Mouse (Mus musculus) gastrocnemius, postnatal 14 days (tissue): ENCODE results near the gene Gm9970. TPM values are rescaled to one million over a fixed set of nuclear protein-coding genes. Genes with fewer than 3 reads are reported as not detected.

Experiments
- DNase-seq: peaks from one replicate; pipeline ENCODE4 v3.0.0; 2021; ENCODE audit warnings: mixed read lengths
- intact Hi-C: fragments of 180-260 bp; cut with DNase I; formaldehyde crosslinking; loops from one replicate; pipeline ENCODE4 v1.15.1; 2025; ENCODE audit warnings: low total_unique reads
- total RNA-seq, 2 experiments: library from RNA; stranded (reverse); gene quantifications; 2 replicates each; pipeline ENCODE4 v1.2.3; 2021

The Gm9970 gene
- total RNA-seq, 2 experiments from 2014 or later = not detected

- no peak for DNase-seq
- intact Hi-C loops = no loop called here
Observed at GRCm38 (mm10) chr5:31198616-31199320, 42.3 kb downstream of the Gm9970 start.

GRCm38 (mm10) chr5:31198170-31198569 lies 42.9 kb downstream of the Gm9970 start:
- no peak for DNase-seq
- intact Hi-C loops = no loop called here

- intact Hi-C loops = no loop called here
- no peak for DNase-seq
Observed at GRCm38 (mm10) chr5:31197072-31197471, 44.0 kb downstream of the Gm9970 start.

GRCm38 (mm10) chr5:31196207-31196606 lies 44.8 kb downstream of the Gm9970 start:
- DNase-seq = no peak
- intact Hi-C loops = no loop called here

GRCm38 (mm10) chr5:31195671-31196070 lies 45.4 kb downstream of the Gm9970 start:
- DNase-seq = no peak
- intact Hi-C loops = no loop called here

- no peak for DNase-seq
- intact Hi-C loops = no loop called here
Observed at GRCm38 (mm10) chr5:31194486-31195485, 46.2 kb downstream of the Gm9970 start.

GRCm38 (mm10) chr5:31193631-31194281 lies 47.3 kb downstream of the Gm9970 start:
- intact Hi-C loops = no loop called here
- DNase-seq = no peak

GRCm38 (mm10) chr5:31192939-31193630 lies 47.9 kb downstream of the Gm9970 start, which contains the start of the genes Snx17 and Eif2b4:
Gene Snx17 (plus strand): TSS chr5:31193227.
Gene Eif2b4 (minus strand): TSS chr5:31193430.
- peak; percentile 99 for DNase-seq
- intact Hi-C loops = no loop called here

GRCm38 (mm10) chr5:31192045-31192938 lies 48.7 kb downstream of the Gm9970 start:
- peak; percentile 74 for DNase-seq
- intact Hi-C loops = no loop called here

Other genes starting within 250 kb of the Gm9970 start
- gene Atraid, start 192.9 kb downstream of the Gm9970 start, total RNA-seq = 10 to 100 TPM; 56.7 to 63.5 TPM
- gene Slc5a6, start 192.3 kb downstream of the Gm9970 start, total RNA-seq = 1 to 10 TPM; 2.5 to 2.8 TPM
- gene Cad, start 186.5 kb downstream of the Gm9970 start, total RNA-seq = 10 to 100 TPM; 12.3 to 19.9 TPM
- not detected for gene Dnajc5g, start 134.9 kb downstream of the Gm9970 start, total RNA-seq
- under 1 TPM in 1 of 2 experiments, not detected in 1; 0.10 TPM for gene Slc30a3, start 133.0 kb downstream of the Gm9970 start, total RNA-seq
- 100 to 1,000 TPM; 190 to 215 TPM for gene Trim54, start 124.5 kb downstream of the Gm9970 start, total RNA-seq
- not detected for gene Ucn, start 102.4 kb downstream of the Gm9970 start, total RNA-seq
- 10 to 100 TPM; 33.9 to 37.3 TPM for gene Mpv17, start 87.0 kb downstream of the Gm9970 start, total RNA-seq
- under 1 TPM; 0.25 to 0.60 TPM for gene Gm29609, start 61.3 kb downstream of the Gm9970 start, total RNA-seq
- gene Gtf3c2, start 61.1 kb downstream of the Gm9970 start, total RNA-seq = 10 to 100 TPM; 23.2 to 28.6 TPM
- 10 to 100 TPM; 42.4 to 42.7 TPM for gene Snx17, start 48.0 kb downstream of the Gm9970 start, total RNA-seq
- gene Eif2b4, start 47.8 kb downstream of the Gm9970 start, total RNA-seq = 10 to 100 TPM; 44.4 to 48.7 TPM
- 1 to 10 TPM; 7.1 TPM for gene Zfp513, start 38.9 kb downstream of the Gm9970 start, total RNA-seq
- 10 to 100 TPM; 38.0 to 39.8 TPM for gene Ppm1g, start 20.5 kb downstream of the Gm9970 start, total RNA-seq
- 10 to 100 TPM; 61.1 to 63.4 TPM for gene Nrbp1, start 368 bp downstream of the Gm9970 start, total RNA-seq
- gene Krtcap3, start 10.5 kb upstream of the Gm9970 start, total RNA-seq = 1 to 10 TPM in 1 of 2 experiments, under 1 TPM in 1; 0.47 to 1.9 TPM
- gene Ift172, start 49.9 kb upstream of the Gm9970 start, total RNA-seq = 10 to 100 TPM; 19.6 to 21.2 TPM
- 1 to 10 TPM; 3.5 to 4.9 TPM for gene Fndc4, start 54.8 kb upstream of the Gm9970 start, total RNA-seq
- not detected for gene Gckr, start 56.2 kb upstream of the Gm9970 start, total RNA-seq
- gene Zfp512, start 211.2 kb upstream of the Gm9970 start, total RNA-seq = 10 to 100 TPM; 11.2 to 12.1 TPM
- not detected for gene 4930548H24Rik, start 244.5 kb upstream of the Gm9970 start, total RNA-seq